Mouse (Mus musculus): Measurements from ENCODE around the gene AY358078.

DNA sequence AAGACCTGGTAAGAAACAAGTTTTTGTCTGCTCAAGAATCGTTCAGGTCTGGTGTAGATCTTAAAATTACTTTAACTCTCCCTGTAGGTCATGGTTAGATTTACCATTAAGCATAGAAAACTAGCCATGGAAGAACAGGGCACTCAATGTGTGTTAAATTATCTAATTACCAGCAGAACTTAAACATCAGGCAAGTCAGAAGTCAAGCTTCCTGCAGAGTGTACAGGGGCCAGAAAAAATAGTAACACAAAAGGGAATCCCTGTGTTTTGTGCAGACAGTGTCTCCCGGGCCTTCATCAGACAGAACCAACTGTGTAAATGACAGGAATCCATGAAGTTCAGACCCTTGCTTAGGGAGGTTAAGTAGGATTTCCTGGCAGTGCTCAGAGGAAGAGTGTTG, 43.9 kb upstream of the AY358078 start:
- TF ChIP-seq POLR2A (IDR thresholded peaks at IDR 0.05; ENCODE audit: insufficient read length, low read depth) (no peak), MAX (IDR thresholded peaks at IDR 0.05; ENCODE audit: low read depth) (no peak), TCF12 (IDR thresholded peaks at IDR 0.05; ENCODE audit: insufficient read depth, poor library complexity, severe bottlenecking) (no peak), TCF3 (IDR thresholded peaks at IDR 0.05; ENCODE audit: insufficient read length, low read depth) (no peak), POLR2AphosphoS2 (IDR thresholded peaks at IDR 0.05; ENCODE audit: insufficient read length, low read depth) (no peak), E2F4 (IDR thresholded peaks at IDR 0.05; ENCODE audit: insufficient read depth) (no peak), USF1 (IDR thresholded peaks at IDR 0.05; ENCODE audit: low read depth) (no peak), MYOD1 (IDR thresholded peaks at IDR 0.05; ENCODE audit: control insufficient read depth in 1 of 3, insufficient read length in 2 of 3, low read depth in 2 of 3) (no peak)
